Mouse (Mus musculus): Measurements from ENCODE around the gene Iqub. TPM values are rescaled to one million over a fixed set of nuclear protein-coding genes. Genes with fewer than 3 reads are reported as not detected.

Gene Iqub
- polyA plus RNA-seq (2012; rRNA removed) (0.06 and 0.08 TPM in 2 replicates), polyA plus RNA-seq (2014; fragmentation: Nextera tagmentation; extraction: Ambion mirVana) (not detected in 2 replicates)

- WGBS: 28% methylated on average over 13 of the region's 13 CpGs
Measured at GRCm38 (mm10) chr6:24514552-24515284, at the start of gene Iqub. TSS of gene Iqub (minus strand) at chr6:24515067.

GRCm38 (mm10) chr6:24564081-24564480 lies 49.2 kb upstream of the Iqub start:
- H3K27ac ChIP-seq (replicated peaks; ENCODE audit: low read depth, low read length): no peak overlapping the region
- H3K4me3 ChIP-seq (replicated peaks; ENCODE audit: low read length): no peak overlapping the region
- no peak for ATAC-seq (ENCODE audit: low FRiP score, low read depth)
- no peaks in the 10 kb centered on the region for H3K9me3 ChIP-seq (ENCODE audit: control insufficient read depth, low read length)
- no peaks in the 10 kb centered on the region for H3K36me3 ChIP-seq (ENCODE audit: control insufficient read depth, insufficient read depth, low read length)
- no peak overlapping the region for H3K9ac ChIP-seq (ENCODE audit: low read depth, low read length, severe bottlenecking)
- DNase-seq (ENCODE audit: low spot score): no peak
- H3K27me3 ChIP-seq (ENCODE audit: control insufficient read depth, insufficient read depth, low read length): no peaks in the 10 kb centered on the region
- no peak overlapping the region for H3K4me2 ChIP-seq (replicated peaks; ENCODE audit: low read depth, low read length, severe bottlenecking)
- TF ChIP-seq POLR2A (IDR thresholded peaks at IDR 0.05; ENCODE audit: borderline replicate concordance, extremely low read depth, insufficient read depth, insufficient read length): no peak
- 73% methylated on average over 9 of the region's 9 CpGs for WGBS
- H3K4me1 ChIP-seq (ENCODE audit: control insufficient read depth, insufficient read depth, low read length): no peaks in the 10 kb centered on the region

More at GRCm38 (mm10) chr6:24514552-24515284, at the start of gene Iqub:
- Histone ChIP-seq H3K36me3 (ENCODE audit: control insufficient read depth, insufficient read depth, low read length) (peaks cover 16% of the 10 kb centered on the region; the same call in 1 of the 2 replicates), H3K9me3 (ENCODE audit: control insufficient read depth, low read length) (no peaks in the 10 kb centered on the region), H3K27me3 (ENCODE audit: control insufficient read depth, insufficient read depth, low read length) (no peaks in the 10 kb centered on the region), H3K4me3 (replicated peaks; ENCODE audit: low read length) (no peak within 1 kb of the TSS), H3K4me1 (ENCODE audit: control insufficient read depth, insufficient read depth, low read length) (no peaks in the 10 kb centered on the region; the same call in 1 of the 2 replicates), H3K27ac (replicated peaks; ENCODE audit: low read depth, low read length) (no peak within 1 kb of the TSS), H3K9ac (ENCODE audit: low read depth, low read length, severe bottlenecking) (peak within 1 kb of the TSS; percentile 25; the same call in 1 of the 2 replicates), H3K4me2 (replicated peaks; ENCODE audit: low read depth, low read length, severe bottlenecking) (no peak within 1 kb of the TSS)
- ATAC-seq (ENCODE audit: low FRiP score, low read depth): 0 out of 2 replicates have a peak, but pooled peaks have one; percentile 44
- TF ChIP-seq POLR2A (IDR thresholded peaks at IDR 0.05; ENCODE audit: borderline replicate concordance, extremely low read depth, insufficient read depth, insufficient read length): no peak
- peak; percentile 21 for DNase-seq (ENCODE audit: low spot score)

GRCm38 (mm10) chr6:24555488-24555887 lies 40.6 kb upstream of the Iqub start:
- H3K4me3 ChIP-seq (replicated peaks; ENCODE audit: low read length): no peak overlapping the region
- no peak for DNase-seq (ENCODE audit: low spot score)
- 75% methylated on average over 2 of the region's 2 CpGs for WGBS
- no peak for TF ChIP-seq POLR2A (IDR thresholded peaks at IDR 0.05; ENCODE audit: borderline replicate concordance, extremely low read depth, insufficient read depth, insufficient read length)
- ATAC-seq (ENCODE audit: low FRiP score, low read depth): no peak
- no peak overlapping the region for H3K9ac ChIP-seq (ENCODE audit: low read depth, low read length, severe bottlenecking)
- no peaks in the 10 kb centered on the region for H3K9me3 ChIP-seq (ENCODE audit: control insufficient read depth, low read length)
- H3K36me3 ChIP-seq (ENCODE audit: control insufficient read depth, insufficient read depth, low read length): no peaks in the 10 kb centered on the region
- H3K4me2 ChIP-seq (replicated peaks; ENCODE audit: low read depth, low read length, severe bottlenecking): no peak overlapping the region
- no peak overlapping the region for H3K27ac ChIP-seq (replicated peaks; ENCODE audit: low read depth, low read length)
- H3K27me3 ChIP-seq (ENCODE audit: control insufficient read depth, insufficient read depth, low read length): no peaks in the 10 kb centered on the region
- no peaks in the 10 kb centered on the region for H3K4me1 ChIP-seq (ENCODE audit: control insufficient read depth, insufficient read depth, low read length)

- TF ChIP-seq POLR2A (IDR thresholded peaks at IDR 0.05; ENCODE audit: borderline replicate concordance, extremely low read depth, insufficient read depth, insufficient read length): no peak
- Histone ChIP-seq H3K9me3 (ENCODE audit: control insufficient read depth, low read length) (no peaks in the 10 kb centered on the region), H3K36me3 (ENCODE audit: control insufficient read depth, insufficient read depth, low read length) (no peaks in the 10 kb centered on the region), H3K27ac (replicated peaks; ENCODE audit: low read depth, low read length) (no peak overlapping the region), H3K4me3 (replicated peaks; ENCODE audit: low read length) (no peak overlapping the region), H3K27me3 (ENCODE audit: control insufficient read depth, insufficient read depth, low read length) (no peaks in the 10 kb centered on the region), H3K9ac (ENCODE audit: low read depth, low read length, severe bottlenecking) (no peak overlapping the region), H3K4me2 (replicated peaks; ENCODE audit: low read depth, low read length, severe bottlenecking) (no peak overlapping the region), H3K4me1 (ENCODE audit: control insufficient read depth, insufficient read depth, low read length) (no peaks in the 10 kb centered on the region)
- DNase-seq (ENCODE audit: low spot score) (no peak), ATAC-seq (ENCODE audit: low FRiP score, low read depth) (no peak)
- WGBS: 68% methylated on average over 11 of the region's 11 CpGs
Measured at GRCm38 (mm10) chr6:24554427-24555086, 39.7 kb upstream of the Iqub start.

- no peaks in the 10 kb centered on the region for H3K27me3 ChIP-seq (ENCODE audit: control insufficient read depth, insufficient read depth, low read length)
- no peak for ATAC-seq (ENCODE audit: low FRiP score, low read depth)
- no peak overlapping the region for H3K9ac ChIP-seq (ENCODE audit: low read depth, low read length, severe bottlenecking)
- no peak overlapping the region for H3K27ac ChIP-seq (replicated peaks; ENCODE audit: low read depth, low read length)
- H3K9me3 ChIP-seq (ENCODE audit: control insufficient read depth, low read length): no peaks in the 10 kb centered on the region
- no peak overlapping the region for H3K4me2 ChIP-seq (replicated peaks; ENCODE audit: low read depth, low read length, severe bottlenecking)
- no peak overlapping the region for H3K4me3 ChIP-seq (replicated peaks; ENCODE audit: low read length)
- WGBS: 63% methylated on average over 7 of the region's 7 CpGs
- no peak for DNase-seq (ENCODE audit: low spot score)
- TF ChIP-seq POLR2A (IDR thresholded peaks at IDR 0.05; ENCODE audit: borderline replicate concordance, extremely low read depth, insufficient read depth, insufficient read length): no peak
- no peaks in the 10 kb centered on the region for H3K4me1 ChIP-seq (ENCODE audit: control insufficient read depth, insufficient read depth, low read length)
- H3K36me3 ChIP-seq (ENCODE audit: control insufficient read depth, insufficient read depth, low read length): no peaks in the 10 kb centered on the region
Measured at GRCm38 (mm10) chr6:24552046-24552445, 37.2 kb upstream of the Iqub start.

Measured in limb, embryonic 14.5 days (tissue).